Comparison of ENCODE assay signal across 12 mouse cellular contexts in genomic region chr8:126598218-126598617, GRCm38 (mm10). TPM values are rescaled to one million over a fixed set of nuclear protein-coding genes. Genes with fewer than 3 reads are reported as not detected.
DNase-seq lines count a peak whose midpoint lies in the region; ATAC-seq and TF ChIP-seq lines count a peak whose summit lies in the region.
"Had no signal": no experiment of that assay in that cellular context is flagged by ENCODE, and none has a peak within 500 bp of the region (broad histone marks: within the 10 kb centered on the region; RNA-seq: fewer than 3 reads in every experiment).

No protein-coding gene starts in this region.

- intact Hi-C loops in heart, postnatal 25 days (cut with DNase I): loop anchor here (5.0 kb wide), 1 partner anchor 209 kb away; no protein-coding TSS in a partner anchor
- intact Hi-C loops in left cerebral cortex, postnatal 10 days (cut with DNase I): loop anchor here (5.0 kb wide), 1 partner anchor 39 kb away; no protein-coding TSS in a partner anchor

- no peak for TF ChIP-seq POLR2A in MEL (IDR thresholded peaks at IDR 0.05; ENCODE audit: control insufficient read depth in 1 of 2, insufficient read depth in 1 of 2, low read depth in 1 of 2, low read length in 2 of 2, poor library complexity in 1 of 2)

- ATAC-seq in heart, embryonic 16.5 days (replicated peaks; ENCODE audit: extremely low read depth, insufficient read depth, low FRiP score): no peak
- peak; percentile 20 for ATAC-seq in liver, embryonic 16.5 days (ENCODE audit: low read depth)
- ATAC-seq in frontal cortex, adult (ENCODE audit: low TSS enrichment): no peak

- H3K4me1 ChIP-seq in heart, embryonic 16.5 days (ENCODE audit: control insufficient read depth, insufficient read depth, low read length): peaks cover 49% of the 10 kb centered on the region
- H3K4me1 ChIP-seq in MEL (ENCODE audit: control insufficient read depth in 1 of 2, insufficient read depth in 2 of 2, low read length in 2 of 2): peaks cover 16 to 32% of the 10 kb centered on the region in 2 experiments
- H3K4me1 ChIP-seq in liver, embryonic 16.5 days (ENCODE audit: control insufficient read depth, low read depth, low read length): peaks cover 50% of the 10 kb centered on the region

- TF ChIP-seq EP300 in MEL (IDR thresholded peaks at IDR 0.05; ENCODE audit: low read depth in 1 of 2, low read length in 2 of 2): peak; percentile 97 to 99

- WGBS in heart, embryonic 16.5 days: 8% methylated on average over 12 of the region's 12 CpGs
- WGBS in liver, embryonic 16.5 days (ENCODE audit: insufficient replicate concordance): 11% methylated on average over 12 of the region's 12 CpGs

- no peak for TF ChIP-seq CTCF in MEL (IDR thresholded peaks at IDR 0.05 in 2 of 3, conservative IDR thresholded peaks at IDR 0.05 in 1 of 3; ENCODE audit: control insufficient read depth in 1 of 3, insufficient read depth in 1 of 3, low read depth in 2 of 3, low read length in 3 of 3, poor library complexity in 1 of 3, severe bottlenecking in 1 of 3)

- no peak overlapping the region; the same call in 1 of the 2 replicates for H3K9ac ChIP-seq in heart, embryonic 16.5 days (ENCODE audit: low read length)
- H3K9ac ChIP-seq in MEL (ENCODE audit: control insufficient read depth, low read depth, low read length, poor library complexity, severe bottlenecking): peak overlapping the region; percentile 71
- peak overlapping the region; percentile 40; the same call in 1 of the 2 replicates for H3K9ac ChIP-seq in liver, embryonic 16.5 days (ENCODE audit: low read depth, low read length)
- H3K9ac ChIP-seq: forebrain, embryonic 12.5 days had no signal

- H3K27ac ChIP-seq in heart, embryonic 16.5 days (ENCODE audit: low read length): peak overlapping the region; percentile 99
- H3K27ac ChIP-seq in MEL (ENCODE audit: control insufficient read depth, low read depth, low read length): peak overlapping the region; percentile 98
- peak overlapping the region; percentile 96 for H3K27ac ChIP-seq in liver, embryonic 16.5 days (ENCODE audit: low read length)
- H3K27ac ChIP-seq: forebrain, embryonic 12.5 days had no signal

- no peak overlapping the region for H3K4me2 ChIP-seq in heart, embryonic 16.5 days (ENCODE audit: low read depth, low read length)
- H3K4me2 ChIP-seq in liver, embryonic 16.5 days (ENCODE audit: low read depth, low read length): peak overlapping the region; percentile 46
- H3K4me2 ChIP-seq: forebrain, embryonic 12.5 days had no signal

- H3K9me3 ChIP-seq in heart, embryonic 16.5 days (replicated peaks; ENCODE audit: control insufficient read depth, low read length): no peaks in the 10 kb centered on the region
- no peaks in the 10 kb centered on the region for H3K9me3 ChIP-seq in MEL (replicated peaks; ENCODE audit: insufficient read depth, low read length)
- H3K9me3 ChIP-seq in liver, embryonic 16.5 days (replicated peaks; ENCODE audit: control insufficient read depth, low read length): no peaks in the 10 kb centered on the region
- H3K9me3 ChIP-seq: forebrain, embryonic 12.5 days had no signal

- peaks cover 18% of the 10 kb centered on the region for H3K79me2 ChIP-seq in MEL (ENCODE audit: control insufficient read depth, insufficient read depth, low read length, poor library complexity)

- no peaks in the 10 kb centered on the region for H3K36me3 ChIP-seq in heart, embryonic 16.5 days (ENCODE audit: control insufficient read depth, insufficient read depth)
- H3K36me3 ChIP-seq in MEL (ENCODE audit: control insufficient read depth in 1 of 2, insufficient read depth in 2 of 2, low read length in 2 of 2): peaks cover 0 to 30% of the 10 kb centered on the region in 2 experiments; a peak in 2 of 4 replicates
- no peaks in the 10 kb centered on the region for H3K36me3 ChIP-seq in liver, embryonic 16.5 days (ENCODE audit: control insufficient read depth, insufficient read depth)
- H3K36me3 ChIP-seq: forebrain, embryonic 12.5 days had no signal

- H3K4me3 ChIP-seq in heart, embryonic 16.5 days (ENCODE audit: low read length): no peak overlapping the region
- H3K4me3 ChIP-seq in MEL (ENCODE audit: control insufficient read depth in 1 of 2, insufficient read depth in 1 of 2, low read depth in 2 of 2, low read length in 2 of 2): peak overlapping the region in 1 of 2 experiments; percentile 0; a peak in 1 of 4 replicates
- no peak overlapping the region for H3K4me3 ChIP-seq in liver, embryonic 16.5 days (ENCODE audit: low read depth, low read length)
- H3K4me3 ChIP-seq: forebrain, embryonic 12.5 days had no signal

- DNase-seq in heart, postnatal 25 days (ENCODE audit: low spot score): no peak
- DNase-seq in MEL (ENCODE audit: low read depth, low spot score): peak; percentile 95
- peak; percentile 89 for DNase-seq in c-Kit-positive CD71-positive TER-119-positive erythroid progenitor cells, embryonic 14.5 days (ENCODE audit: low spot score)
- DNase-seq in testis, postnatal 10 days (ENCODE audit: low spot score): no peak
- no peak for DNase-seq in left cerebral cortex, postnatal 10 days (ENCODE audit: extremely low spot score in 1 of 2, low spot score in 2 of 2)
- DNase-seq: cerebellum, postnatal 25 days; kidney, adult 18-20 months; thymus, postnatal 4 days had no signal

- no peaks in the 10 kb centered on the region for H3K27me3 ChIP-seq in heart, embryonic 16.5 days (ENCODE audit: control insufficient read depth, insufficient read depth, low read length)
- no peaks in the 10 kb centered on the region for H3K27me3 ChIP-seq in MEL (ENCODE audit: control insufficient read depth in 1 of 2, insufficient read depth in 2 of 2, low read length in 2 of 2)
- no peaks in the 10 kb centered on the region for H3K27me3 ChIP-seq in liver, embryonic 16.5 days (ENCODE audit: control insufficient read depth, insufficient read depth, low read depth, low read length)

- TF ChIP-seq RAD21 in MEL (IDR thresholded peaks at IDR 0.05; ENCODE audit: low read depth, low read length): no peak; the same call in 1 of the 2 replicates

TF ChIP-seq in MEL, 35 proteins besides CTCF, POLR2A, EP300 and RAD21 (continues in another document):
- TF ChIP-seq USF1 (IDR thresholded peaks at IDR 0.05; ENCODE audit: low read depth, low read length) (no peak), POLR2AphosphoS5 (IDR thresholded peaks at IDR 0.05; ENCODE audit: borderline replicate concordance, low read depth, low read length) (0 out of 2 replicates have a peak, but pooled peaks have one; percentile 33), GABPA (IDR thresholded peaks at IDR 0.05; ENCODE audit: low read depth, low read length) (no peak; the same call in 1 of the 2 replicates), ELF1 (IDR thresholded peaks at IDR 0.05; ENCODE audit: low read depth, low read length) (0 out of 2 replicates have a peak, but pooled peaks have one; percentile 4), ETS1 (IDR thresholded peaks at IDR 0.05; ENCODE audit: low read depth, low read length) (peak; percentile 100), ZC3H11A (IDR thresholded peaks at IDR 0.05; ENCODE audit: low read depth, low read length) (no peak; the same call in 1 of the 2 replicates), TCF12 (IDR thresholded peaks at IDR 0.05; ENCODE audit: low read depth, low read length) (peak; percentile 98), MAZ (IDR thresholded peaks at IDR 0.05; ENCODE audit: low read depth, low read length) (no peak), NELFE (IDR thresholded peaks at IDR 0.05; ENCODE audit: low read depth, low read length) (no peak; the same call in 1 of the 2 replicates), MYC (IDR thresholded peaks at IDR 0.05; ENCODE audit: low read depth, low read length) (peak; percentile 90; the same call in 1 of the 2 replicates), MYB (IDR thresholded peaks at IDR 0.05; ENCODE audit: low read depth, low read length) (peak; percentile 89), MXI1 (IDR thresholded peaks at IDR 0.05; ENCODE audit: low read depth, low read length) (peak; percentile 88), E2F4 (IDR thresholded peaks at IDR 0.05; ENCODE audit: borderline replicate concordance, low read depth, low read length) (no peak), JUND (IDR thresholded peaks at IDR 0.05; ENCODE audit: low read depth, low read length) (peak; percentile 58; the same call in 1 of the 2 replicates), BHLHE40 (IDR thresholded peaks at IDR 0.05; ENCODE audit: borderline replicate concordance, low read depth, low read length) (peak; percentile 88; the same call in 1 of the 2 replicates), CHD2 (IDR thresholded peaks at IDR 0.05; ENCODE audit: low read length) (no peak), RCOR1 (IDR thresholded peaks at IDR 0.05; ENCODE audit: low read depth, low read length) (peak; percentile 73), CHD1 (IDR thresholded peaks at IDR 0.05; ENCODE audit: low read depth, low read length) (no peak), MEF2A (IDR thresholded peaks at IDR 0.05; ENCODE audit: extremely low read depth, insufficient replicate concordance, low read depth, low read length, poor library complexity, severe bottlenecking) (peak; percentile 60; the same call in 1 of the 2 replicates), MAX (IDR thresholded peaks at IDR 0.05; ENCODE audit: low read length) (peak; percentile 94), TBP (IDR thresholded peaks at IDR 0.05; ENCODE audit: low read depth, low read length) (peak; percentile 81; the same call in 1 of the 2 replicates), NRF1 (IDR thresholded peaks at IDR 0.05; ENCODE audit: insufficient read depth, low read depth, low read length, poor library complexity, severe bottlenecking) (no peak), ZKSCAN1 (IDR thresholded peaks at IDR 0.05; ENCODE audit: low read depth, low read length) (no peak), UBTF (IDR thresholded peaks at IDR 0.05; ENCODE audit: borderline replicate concordance, insufficient read depth, low read depth, low read length) (no peak), POLR2AphosphoS2 (IDR thresholded peaks at IDR 0.05; ENCODE audit: low read length) (peak; percentile 64; the same call in 1 of the 2 replicates), SMC3 (IDR thresholded peaks at IDR 0.05; ENCODE audit: low read depth, low read length) (no peak), MAFK (IDR thresholded peaks at IDR 0.05; ENCODE audit: borderline replicate concordance, low read depth, low read length) (peak; percentile 73), HCFC1 (IDR thresholded peaks at IDR 0.05; ENCODE audit: low read depth, low read length) (peak; percentile 63; the same call in 1 of the 2 replicates)

RNA-seq across cellular contexts. Expression of gene Irf2bp2, which starts 4.4 kb away (rescaled TPM):
- 9.1 and 9.8 TPM in 2 replicates for polyA plus RNA-seq in heart, embryonic 16.5 days (2015; fragmentation: Nextera tagmentation; extraction: Ambion mirVana)
- total RNA-seq in heart, postnatal 25 days (2021): 10 to 100 TPM; 63.9 to 71.4 TPM
- total RNA-seq in MEL (2012; rRNA removed): 30.4 and 37.2 TPM in 2 replicates
- polyA plus RNA-seq in MEL (2012; ENCODE audit: insufficient read depth in 1 of 2, insufficient read length in 2 of 2, low read depth in 1 of 2, low replicate concordance in 2 of 2, missing spikeins in 1 of 2): 10 to 100 TPM in 1 of 2 experiments, not detected in 1; 17.1 TPM
- 3.3 TPM in 2 replicates for polyA plus RNA-seq in liver, embryonic 16.5 days (2015; fragmentation: Nextera tagmentation; extraction: Ambion mirVana)
- 10 to 100 TPM; 51.2 to 54.6 TPM for total RNA-seq in left cerebral cortex, postnatal 10 days (2021)

Comparison
In these comparisons a context has a peak if more than half of its experiments do, and no peak if none do; other contexts are left out.
1. DNase-seq: peak in MEL (single experiment) and c-Kit-positive CD71-positive TER-119-positive erythroid progenitor cells, embryonic 14.5 days (single experiment); none in heart, postnatal 25 days (single experiment), testis, postnatal 10 days (single experiment) and left cerebral cortex, postnatal 10 days (0 of 2).
2. Peak in every context shown above with its lines, with median percentiles within 50 percentile points of each other: H3K27ac ChIP-seq.